Mouse (Mus musculus) myocyte (in vitro differentiated cells): ENCODE results near the gene Celf2. TPM values are rescaled to one million over a fixed set of nuclear protein-coding genes. Genes with fewer than 3 reads are reported as not detected.

Experiments
- H3K27me3 ChIP-seq: one replicate; pipeline ENCODE4 v1.6.1; 2011; ENCODE audit not compliant: control insufficient read depth, insufficient read depth, insufficient read length
- H3K36me3 ChIP-seq: one replicate; pipeline ENCODE4 v1.6.1; 2011; ENCODE audit not compliant: control insufficient read depth, insufficient read depth
- H3K4me2 ChIP-seq: one replicate; pipeline ENCODE4 v1.6.1; 2011; ENCODE audit warnings: low read depth, control low read depth
- H3K4me3 ChIP-seq: one replicate; pipeline ENCODE4 v1.5.1; 2011; ENCODE audit warnings: mild to moderate bottlenecking, control low read depth, moderate library complexity
- H3K79me2 ChIP-seq: one replicate; pipeline ENCODE4 v1.6.1; 2011; ENCODE audit not compliant: control insufficient read depth, insufficient read depth
- H3ac ChIP-seq: one replicate; pipeline ENCODE4 v1.6.1; 2011; ENCODE audit not compliant: control insufficient read depth, insufficient read length
- CEBPB ChIP-seq: IDR thresholded peaks from 2 replicates; pipeline ENCODE4 v1.6.1; 2011; ENCODE audit warnings: mild to moderate bottlenecking, moderate library complexity; ENCODE audit not compliant: poor library complexity, insufficient read depth, severe bottlenecking
- E2F4 ChIP-seq: IDR thresholded peaks from one replicate; pipeline ENCODE4 v1.6.1; 2011; ENCODE audit warnings: mild to moderate bottlenecking, control low read depth, moderate library complexity; ENCODE audit not compliant: insufficient read depth
- MAX ChIP-seq: IDR thresholded peaks from one replicate; pipeline ENCODE4 v1.6.1; 2011; ENCODE audit warnings: low read depth, mild to moderate bottlenecking, control low read depth
- MYOD1 ChIP-seq, 3 experiments: IDR thresholded peaks; one replicate each; pipeline ENCODE4 v1.6.1; 2011; ENCODE audit warnings: control low read depth in 2 of 3, low read depth in 2 of 3, mild to moderate bottlenecking in 2 of 3, moderate library complexity in 1 of 3; ENCODE audit not compliant: insufficient read length in 2 of 3, control insufficient read depth in 1 of 3
- MYOG ChIP-seq, 3 experiments: IDR thresholded peaks; one replicate each; pipeline ENCODE4 v1.6.1; 2011; ENCODE audit warnings: control low read depth in 2 of 3, low read depth in 2 of 3, mild to moderate bottlenecking in 2 of 3; ENCODE audit not compliant: insufficient read length in 2 of 3, control insufficient read depth in 1 of 3, insufficient read depth in 1 of 3
- POLR2A ChIP-seq: IDR thresholded peaks from one replicate; pipeline ENCODE4 v1.6.1; 2011; ENCODE audit warnings: low read depth, mild to moderate bottlenecking, control low read depth, moderate library complexity; ENCODE audit not compliant: insufficient read length
- POLR2AphosphoS2 ChIP-seq: IDR thresholded peaks from one replicate; pipeline ENCODE4 v1.6.1; 2011; ENCODE audit warnings: low read depth, control low read depth; ENCODE audit not compliant: insufficient read length
- REST ChIP-seq: IDR thresholded peaks from one replicate; pipeline ENCODE4 v1.6.1; 2011; ENCODE audit warnings: mild to moderate bottlenecking, control low read depth, moderate library complexity; ENCODE audit not compliant: insufficient read depth, insufficient read length
- SRF ChIP-seq: IDR thresholded peaks from one replicate; pipeline ENCODE4 v1.6.1; 2011; ENCODE audit warnings: low read depth; ENCODE audit not compliant: control insufficient read depth, insufficient read length
- TCF12 ChIP-seq: IDR thresholded peaks from one replicate; pipeline ENCODE4 v1.6.1; 2011; ENCODE audit warnings: mild to moderate bottlenecking, control low read depth; ENCODE audit not compliant: poor library complexity, insufficient read depth, severe bottlenecking
- TCF3 ChIP-seq: IDR thresholded peaks from one replicate; pipeline ENCODE4 v1.6.1; 2011; ENCODE audit warnings: low read depth, control low read depth; ENCODE audit not compliant: insufficient read length
- USF1 ChIP-seq: IDR thresholded peaks from one replicate; pipeline ENCODE4 v1.6.1; 2011; ENCODE audit warnings: low read depth, mild to moderate bottlenecking, control low read depth, moderate library complexity
- polyA plus RNA-seq: library from polyadenylated mRNA; unstranded; fragments of >200 nt; fragmentation: generic; extraction: Trizol; gene quantifications from one replicate; pipeline ENCODE4 v1.2.1, GENCODE M21; 2012; ENCODE audit warnings: missing spikeins

Gene Celf2
- polyA plus RNA-seq, 1 experiment: 30.1 TPM

- TF ChIP-seq CEBPB: no peak
- no peak for TF ChIP-seq TCF3
- no peak for TF ChIP-seq POLR2AphosphoS2
- TF ChIP-seq E2F4: no peak
- no peak for TF ChIP-seq TCF12
- TF ChIP-seq SRF: no peak
- no peak for TF ChIP-seq MYOG (IDR thresholded peaks at IDR 0.05; ENCODE audit: control insufficient read depth in 1 of 3, insufficient read depth in 1 of 3, insufficient read length in 2 of 3, low read depth in 2 of 3)
- TF ChIP-seq POLR2A: no peak
- TF ChIP-seq USF1: no peak
- TF ChIP-seq MYOD1 (IDR thresholded peaks at IDR 0.05; ENCODE audit: control insufficient read depth in 1 of 3, insufficient read length in 2 of 3, low read depth in 2 of 3): no peak
- no peak for TF ChIP-seq MAX
- no peak for TF ChIP-seq REST
- H3K79me2 ChIP-seq: no peaks in the 10 kb centered on the region
- H3K36me3 ChIP-seq: no peaks in the 10 kb centered on the region
- H3K27me3 ChIP-seq: peaks cover 7% of the 10 kb centered on the region
- H3ac ChIP-seq: no peak overlapping the region
- no peak overlapping the region for H3K4me2 ChIP-seq
- H3K4me3 ChIP-seq: no peak overlapping the region
Measured at GRCm38 (mm10) chr2:6490076-6490475, 1019.3 kb downstream of the Celf2 start.
